Mouse (Mus musculus): ENCODE results near the gene Dpm2.

Gene Dpm2

GRCm38 (mm10) chr2:32547380-32547779 is 23.3 kb upstream of the Dpm2 start:
- no peak for DNase-seq (ENCODE audit: low spot score)

GRCm38 (mm10) chr2:32547964-32548739 is 22.5 kb upstream of the Dpm2 start:
- no peak for DNase-seq (ENCODE audit: low spot score)

DNA sequence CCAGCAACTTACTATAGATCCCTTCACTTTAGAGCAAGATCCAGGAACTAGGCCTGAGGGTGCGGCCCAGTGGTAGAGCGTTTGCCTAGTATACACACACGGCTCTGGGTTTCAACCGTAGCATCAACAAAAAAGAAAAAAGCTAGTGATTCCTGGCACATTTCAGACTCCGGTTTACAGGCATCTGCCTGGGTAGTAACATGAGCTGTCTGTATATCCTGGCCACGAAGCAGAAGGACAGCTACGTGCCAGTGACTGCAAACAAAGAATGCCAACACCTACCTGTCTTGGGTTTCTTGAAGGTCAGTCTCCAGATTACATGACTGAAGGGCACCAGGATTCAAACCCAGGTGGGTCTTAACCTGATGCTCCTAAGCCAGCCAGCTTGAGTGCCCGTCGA is 21.5 kb upstream of the Dpm2 start:
- DNase-seq (ENCODE audit: low spot score) = no peak

GRCm38 (mm10) chr2:32549764-32550163 is 20.9 kb upstream of the Dpm2 start:
- DNase-seq (ENCODE audit: low spot score) = peak; percentile 81

DNA sequence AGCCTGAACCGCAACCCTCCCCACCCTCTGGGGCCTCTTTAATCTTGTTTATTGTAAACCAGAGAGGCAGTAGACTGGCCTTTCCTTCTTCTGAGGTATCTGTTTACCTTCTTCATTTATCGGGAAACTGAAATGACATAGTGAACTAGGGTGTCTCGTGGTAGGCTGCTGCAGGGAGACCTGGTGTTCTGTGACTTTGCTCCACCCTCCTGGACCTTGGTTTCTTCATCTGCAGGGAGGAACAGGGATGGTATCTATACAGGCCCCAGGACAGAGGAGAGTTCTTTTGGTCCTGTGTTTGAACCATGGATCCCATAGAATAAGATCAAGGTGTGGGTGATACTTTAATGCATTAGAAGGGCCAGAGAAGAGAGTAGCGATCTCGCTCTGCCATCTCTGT is 19.4 kb upstream of the Dpm2 start:
- DNase-seq (ENCODE audit: low spot score) = no peak

GRCm38 (mm10) chr2:32553592-32554148 is 17.0 kb upstream of the Dpm2 start:
- DNase-seq (ENCODE audit: low spot score) = no peak

DNA sequence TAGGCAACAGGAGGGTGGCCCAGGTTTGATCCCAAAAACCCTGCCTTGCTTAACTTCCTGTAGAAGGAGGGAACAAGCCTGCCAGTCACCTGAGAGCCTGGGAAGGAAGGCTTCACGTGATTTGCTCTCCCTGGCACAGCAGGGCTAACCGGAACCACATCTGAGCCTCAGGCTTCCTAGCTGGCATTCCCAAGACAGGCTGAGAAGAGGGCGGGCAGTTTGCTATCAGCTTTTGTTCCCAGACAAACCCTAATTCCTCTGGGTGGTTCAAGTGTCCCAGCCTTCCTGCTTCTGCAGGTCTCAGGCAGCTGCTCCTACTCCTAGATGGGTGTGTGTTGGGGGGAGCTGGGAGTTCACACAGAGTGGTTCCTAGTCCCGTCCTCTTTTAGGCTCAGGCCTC is 15.2 kb upstream of the Dpm2 start:
- DNase-seq (ENCODE audit: low spot score) = no peak

GRCm38 (mm10) chr2:32556019-32556418 is 14.6 kb upstream of the Dpm2 start:
- DNase-seq (ENCODE audit: low spot score) = no peak

- DNase-seq (ENCODE audit: low spot score) = no peak
These were observed 11.1 kb upstream of the Dpm2 start for GRCm38 (mm10) chr2:32559570-32559969.

DNA sequence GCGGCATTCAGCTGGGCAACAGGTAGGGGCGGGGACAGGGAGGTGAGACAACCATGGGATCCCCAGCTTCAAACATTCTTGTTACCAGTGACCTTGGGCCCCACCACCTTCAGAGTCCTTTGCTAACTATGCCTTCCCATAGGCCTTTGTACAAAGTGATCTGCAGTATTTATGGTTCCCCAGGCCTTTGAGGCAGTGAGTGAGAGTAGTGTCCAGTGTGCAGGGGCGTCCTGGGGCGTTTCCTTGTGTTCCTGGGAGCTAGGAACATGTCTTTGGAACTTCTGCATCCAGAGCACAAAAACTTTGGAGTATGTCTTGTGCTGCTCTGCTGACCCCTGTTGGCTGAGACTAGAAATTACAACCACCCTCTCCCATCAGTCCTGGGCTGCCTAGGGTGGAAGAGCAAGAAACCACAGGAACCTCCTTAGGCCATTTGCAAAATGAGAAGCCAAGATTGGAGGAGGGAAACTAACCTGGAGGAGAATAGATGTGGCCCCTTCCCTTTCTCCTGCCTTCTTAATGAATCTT is 4.1 kb upstream of the Dpm2 start:
- DNase-seq (ENCODE audit: low spot score) = peak; percentile 74

- DNase-seq (ENCODE audit: low spot score) = peak; percentile 69
These were observed 2.5 kb upstream of the Dpm2 start for GRCm38 (mm10) chr2:32568149-32568548.

- DNase-seq (ENCODE audit: low spot score) = no peak
These were observed 1.7 kb upstream of the Dpm2 start for GRCm38 (mm10) chr2:32568941-32569340.

DNA sequence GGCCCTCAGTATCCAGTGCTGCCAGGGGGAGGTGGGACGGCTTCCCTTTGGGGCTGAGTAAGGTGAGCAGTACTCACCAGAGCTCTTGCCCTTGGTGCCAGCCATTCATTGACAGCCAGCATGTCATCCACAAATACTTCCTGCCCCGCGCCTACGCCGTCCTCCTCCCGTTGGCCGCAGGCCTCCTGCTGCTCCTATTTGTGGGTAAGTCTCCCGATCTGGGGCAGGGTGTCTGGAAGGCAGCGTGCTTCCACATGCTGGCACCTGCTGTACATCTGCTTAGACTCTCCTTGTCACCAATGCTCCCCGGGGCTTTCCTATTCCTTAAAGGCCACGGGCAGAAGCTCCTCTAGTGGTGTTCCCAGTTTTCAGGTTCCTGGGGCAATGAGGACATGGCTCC is 1.5 kb downstream of the Dpm2 start:
- DNase-seq (ENCODE audit: low spot score) = no peak

DNA sequence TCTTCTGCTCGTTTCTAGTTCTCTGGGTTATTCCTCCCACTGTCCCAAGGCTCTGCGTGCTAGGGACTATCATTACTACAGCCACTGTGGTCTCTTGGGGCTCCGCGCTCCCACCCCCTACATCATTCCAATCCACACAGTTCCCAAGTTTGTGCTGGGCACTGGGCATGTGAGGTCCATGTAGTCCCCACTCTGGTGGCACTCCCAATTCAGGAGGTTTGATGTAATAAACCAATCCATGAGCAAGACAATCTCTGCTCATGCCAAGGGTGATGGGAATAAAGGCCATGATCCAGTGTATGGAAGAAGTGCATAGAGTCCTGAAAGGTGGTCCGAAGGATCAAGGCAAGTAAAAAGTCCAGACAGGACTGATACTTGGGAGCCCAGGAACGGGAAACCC is 3.8 kb downstream of the Dpm2 start, which contains the start of gene Pip5kl1:
Pip5kl1 (plus strand) TSS at position 301 of the 400 bp plus-strand sequence.
- no peak for DNase-seq (ENCODE audit: low spot score)

GRCm38 (mm10) chr2:32574901-32575585 is 4.4 kb downstream of the Dpm2 start:
- DNase-seq (ENCODE audit: low spot score) = no peak

GRCm38 (mm10) chr2:32575586-32576160 is 5.0 kb downstream of the Dpm2 start, which contains the start of gene 9430097D07Rik:
9430097D07Rik (minus strand) TSS chr2:32575684.
- DNase-seq (ENCODE audit: low spot score) = no peak

DNA sequence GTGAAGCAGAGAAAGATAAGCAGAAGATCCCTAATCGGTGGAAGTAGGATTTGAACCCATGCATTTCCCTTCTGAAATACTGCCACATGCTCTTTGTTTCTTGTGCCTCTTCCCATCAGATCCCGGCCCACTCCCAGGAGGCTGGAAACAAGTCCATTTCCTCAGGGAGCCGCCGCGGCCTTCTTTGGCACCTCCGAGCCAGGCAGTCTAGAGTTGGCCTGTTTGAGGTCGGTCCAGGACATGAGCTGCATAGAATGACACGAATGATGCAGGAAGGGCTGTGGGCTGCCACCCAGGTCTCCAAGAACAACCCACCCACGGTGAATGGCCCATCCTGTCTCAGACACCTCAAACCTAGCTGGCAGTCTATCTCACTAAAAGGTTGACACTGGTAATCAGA is 5.9 kb downstream of the Dpm2 start:
- no peak for DNase-seq (ENCODE audit: low spot score)

- peak; percentile 71 for DNase-seq (ENCODE audit: low spot score)
These were observed 7.7 kb downstream of the Dpm2 start for GRCm38 (mm10) chr2:32578146-32579046.

DNA sequence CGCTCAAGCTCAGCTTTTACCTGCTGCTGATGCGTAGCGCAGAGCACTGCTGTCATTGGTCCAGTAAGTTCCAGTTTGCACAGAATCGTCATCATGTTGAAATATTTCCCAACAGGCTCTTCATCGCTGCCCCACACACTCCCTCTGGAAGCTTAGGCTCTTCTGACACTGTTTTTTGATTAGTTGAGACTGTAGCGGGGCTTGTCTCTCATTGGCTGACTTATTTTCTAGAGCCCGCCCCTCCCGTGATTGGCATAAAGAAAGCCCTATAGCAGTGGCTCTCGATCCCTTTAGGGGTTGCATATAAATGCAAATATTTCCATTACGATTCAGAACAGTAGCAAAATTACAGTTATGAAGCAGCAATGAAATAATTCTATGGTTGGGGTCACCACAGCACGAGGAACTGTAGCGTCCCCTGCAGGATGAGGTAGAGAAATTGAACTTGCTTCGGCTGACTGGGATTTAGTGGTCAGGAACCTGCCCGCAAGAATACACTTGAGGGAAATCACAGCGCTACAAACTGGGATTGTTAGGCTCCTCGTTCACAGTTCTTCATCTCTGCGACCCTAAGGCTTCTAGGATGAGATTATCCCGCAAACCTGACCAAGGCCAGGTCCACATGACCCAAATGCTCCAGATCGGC is 10.9 kb downstream of the Dpm2 start:
- no peak for DNase-seq (ENCODE audit: low spot score)

DNA sequence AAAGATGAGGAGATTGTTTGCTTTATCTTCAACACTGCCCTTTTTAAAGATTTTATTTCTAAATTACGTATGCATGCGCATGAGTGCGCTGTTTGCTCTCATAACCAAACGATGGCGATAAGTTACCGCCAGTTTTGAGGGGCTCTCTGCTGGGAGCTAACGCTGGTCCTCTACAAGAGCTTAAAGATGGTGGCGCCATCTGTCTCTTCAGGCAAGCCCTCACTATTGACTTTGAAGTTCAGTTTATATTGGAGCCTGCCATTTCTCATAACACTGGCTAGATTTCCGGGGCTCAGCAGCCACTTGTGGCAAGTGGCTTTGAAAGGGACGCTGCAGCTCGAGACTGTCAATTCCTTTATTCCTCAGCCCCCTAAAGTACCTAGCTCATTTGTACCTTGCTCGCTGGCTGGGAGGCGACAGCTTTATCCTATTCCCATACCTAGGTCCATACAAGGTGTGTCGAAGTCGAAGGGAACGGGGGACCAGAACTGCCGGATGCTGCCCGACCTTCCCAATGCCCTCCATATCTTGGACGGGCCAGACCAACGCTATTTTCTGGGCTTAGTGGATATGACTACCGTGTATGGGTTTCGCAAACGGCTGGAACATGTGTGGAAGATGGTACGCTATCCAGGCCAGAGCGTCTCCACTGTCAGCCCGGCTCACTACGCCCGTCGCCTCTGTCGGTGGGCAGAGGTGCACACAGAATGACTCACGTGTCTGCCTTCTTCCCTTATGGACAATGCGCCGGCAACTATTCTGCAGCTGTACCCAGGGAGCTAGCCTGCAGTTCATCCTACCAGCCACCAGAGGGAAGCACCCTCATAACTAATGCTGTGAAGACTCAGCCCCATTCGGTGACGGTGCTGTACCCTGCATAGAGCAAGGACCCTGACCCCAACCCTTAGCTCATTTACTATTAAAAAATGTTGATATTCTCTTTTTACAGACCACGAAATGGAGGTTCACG is 12.5 kb downstream of the Dpm2 start:
- DNase-seq (ENCODE audit: low spot score) = peak; percentile 79

All from testis, postnatal 10 days (tissue).